Mouse (Mus musculus): ENCODE data around the gene Uqcr10.

DNA sequence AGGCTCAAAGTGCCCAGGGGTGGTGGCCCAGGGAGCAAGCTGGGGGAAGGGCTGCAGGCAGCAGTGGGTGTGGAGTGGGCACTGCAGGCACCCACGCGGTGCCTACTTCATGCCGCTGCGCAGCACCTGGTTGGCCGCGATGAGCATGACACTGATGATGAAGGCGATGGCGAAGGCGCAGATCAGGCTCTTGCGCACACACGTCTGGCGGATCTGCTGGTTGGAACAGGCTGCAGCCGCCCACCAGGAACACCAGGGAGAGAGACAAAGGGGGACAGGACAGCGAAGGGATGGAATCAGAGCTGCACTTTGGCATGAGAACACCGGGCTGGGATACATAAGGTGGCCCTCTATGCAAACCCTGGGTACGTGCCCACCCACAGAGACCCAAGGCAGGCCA lies 34.6 kb upstream of the Uqcr10 start:
- TF ChIP-seq CTCF (IDR thresholded peaks at IDR 0.05; ENCODE audit: control insufficient read depth, insufficient read depth, insufficient replicate concordance, low read depth, low read length) (no peak), POLR2A (IDR thresholded peaks at IDR 0.05; ENCODE audit: control insufficient read depth, low read depth, low read length) (no peak)
